Mouse (Mus musculus) midbrain, embryonic 13.5 days (tissue): ENCODE results near the gene Gsc. TPM values are rescaled to one million over a fixed set of nuclear protein-coding genes. Genes with fewer than 3 reads are reported as not detected.

ENCODE experiments used
- ATAC-seq: fragments of 200-750 bp; cut with Nextera tagmentation; 2 replicates; pipeline ENCODE4 v1.8.0; 2017; ENCODE audit warnings: mild to moderate bottlenecking, moderate TSS enrichment, moderate library complexity
- H3K27ac ChIP-seq: fragments of 300-500 bp; sonication (generic); 2 replicates; pipeline ENCODE4 v1.5.1; 2015; ENCODE audit warnings: inconsistent platforms, mild to moderate bottlenecking, moderate library complexity
- H3K27me3 ChIP-seq: fragments of 300-500 bp; sonication (generic); 2 replicates; pipeline ENCODE4 v1.6.1; 2015; ENCODE audit warnings: mild to moderate bottlenecking, inconsistent platforms
- H3K36me3 ChIP-seq: fragments of 300-500 bp; sonication (generic); 2 replicates; pipeline ENCODE4 v1.6.1; 2015; ENCODE audit warnings: mild to moderate bottlenecking, inconsistent platforms
- H3K4me1 ChIP-seq: fragments of 300-500 bp; sonication (generic); replicated peaks from 2 replicates; pipeline ENCODE4 v1.6.1; 2015; ENCODE audit warnings: inconsistent platforms
- H3K4me2 ChIP-seq: fragments of 300-500 bp; sonication (generic); replicated peaks from 2 replicates; pipeline ENCODE4 v1.6.1; 2015; ENCODE audit warnings: moderate library complexity, mild to moderate bottlenecking, inconsistent platforms
- H3K4me3 ChIP-seq: fragments of 300-500 bp; sonication (generic); replicated peaks from 2 replicates; pipeline ENCODE4 v1.5.1; 2015; ENCODE audit warnings: mild to moderate bottlenecking, inconsistent platforms
- H3K9ac ChIP-seq: fragments of 300-500 bp; sonication (generic); replicated peaks from 2 replicates; pipeline ENCODE4 v1.6.1; 2015; ENCODE audit warnings: mild to moderate bottlenecking, inconsistent platforms
- H3K9me3 ChIP-seq: fragments of 300-500 bp; sonication (generic); 2 replicates; pipeline ENCODE4 v1.6.1; 2016; ENCODE audit warnings: mild to moderate bottlenecking, inconsistent platforms
- WGBS: fragments of 180-500 bp; shearing (Covaris S2); methylation state at CpG from one replicate; pipeline ENCODE4 v1.1.7; 2015; 5-methylcytosine and 5-hydroxymethylcytosine counted together
- polyA plus RNA-seq: library from polyadenylated mRNA; unstranded; fragments of >200 nt; fragmentation: Nextera tagmentation; extraction: Ambion mirVana; gene quantifications from 2 replicates; pipeline ENCODE4 v1.2.1, GENCODE M21; 2015

Gene Gsc
- 0.32 TPM in 1 of 2 replicates, not detected in the other for polyA plus RNA-seq

DNA sequence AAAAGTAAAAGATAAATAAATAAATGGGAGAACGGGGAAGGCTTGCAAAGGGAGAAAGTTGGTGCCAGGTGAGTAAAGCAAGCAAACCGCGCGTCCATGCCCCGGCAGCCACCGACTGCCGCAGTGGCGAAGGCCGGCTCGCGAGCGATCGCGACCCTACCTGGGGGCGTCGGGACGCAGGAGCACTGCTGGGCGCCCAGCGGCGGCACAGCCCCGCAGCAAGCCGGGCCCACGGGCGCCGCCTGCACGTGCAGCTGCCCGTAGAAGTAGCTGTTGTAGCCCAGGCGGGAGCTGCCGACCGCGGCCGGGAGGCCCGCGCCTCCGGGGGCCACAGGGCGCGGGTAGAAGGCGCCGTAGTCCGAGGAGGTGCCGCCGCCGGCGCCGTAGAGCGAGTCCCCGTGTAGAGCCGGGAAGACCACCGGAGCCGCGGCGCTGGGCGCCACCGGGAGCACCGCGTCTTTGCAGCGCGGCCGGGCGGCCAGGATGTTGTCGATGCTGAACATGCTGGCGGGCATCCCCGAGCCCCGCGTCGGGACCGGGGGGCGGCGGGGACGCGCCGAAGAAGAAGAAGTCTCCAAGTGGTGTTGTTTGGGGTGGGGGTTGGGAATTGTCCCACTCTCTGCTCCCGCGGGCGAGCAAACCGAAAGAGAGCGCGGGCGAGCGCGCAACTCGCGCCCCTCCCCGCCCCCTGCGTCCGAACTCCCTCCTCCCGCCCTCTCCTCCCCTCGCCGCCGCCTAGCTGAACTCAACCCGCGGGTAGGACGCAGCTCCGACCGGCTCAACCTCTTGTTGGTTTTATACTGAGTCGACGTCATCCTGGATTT lies at the start of gene Gsc:
Gene Gsc, minus strand, starts transcription at position 730 of the 824 bp plus-strand sequence.
- H3K27ac ChIP-seq = no peak within 1 kb of the TSS
- no peaks in the 10 kb centered on the region for H3K36me3 ChIP-seq
- peak within 1 kb of the TSS; percentile 59 for H3K4me2 ChIP-seq
- under 1% methylated on average over 93 of the region's 97 CpGs for WGBS
- H3K9ac ChIP-seq = peak within 1 kb of the TSS; percentile 34
- H3K27me3 ChIP-seq = peaks cover 97% of the 10 kb centered on the region
- peaks cover 39% of the 10 kb centered on the region for H3K4me1 ChIP-seq
- ATAC-seq = peak; percentile 49
- no peaks in the 10 kb centered on the region for H3K9me3 ChIP-seq
- H3K4me3 ChIP-seq = peak within 1 kb of the TSS; percentile 39

DNA sequence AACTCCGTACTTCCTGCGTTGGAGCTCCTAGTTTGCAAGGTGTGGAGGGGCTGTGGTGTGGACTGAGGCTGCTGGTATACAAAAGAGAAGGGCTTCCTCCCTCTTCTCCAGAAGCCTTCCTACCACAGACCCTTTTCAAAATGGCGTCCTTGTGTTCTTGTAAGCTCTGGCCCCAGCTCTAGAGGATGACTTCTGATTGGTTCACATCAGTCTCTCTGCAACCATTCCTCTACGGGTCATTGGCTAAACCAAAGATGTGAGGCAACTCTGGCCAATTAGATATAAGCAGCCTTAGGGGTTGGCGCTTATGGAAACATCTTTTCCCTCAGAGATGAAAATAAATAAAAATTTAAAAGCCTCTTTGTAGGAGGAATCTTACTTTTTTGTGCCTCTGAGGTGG lies 46.6 kb upstream of the Gsc start:
- Histone ChIP-seq H3K9me3 (peaks cover 5% of the 10 kb centered on the region), H3K9ac (no peak overlapping the region), H3K4me1 (no peaks in the 10 kb centered on the region), H3K27ac (no peak overlapping the region), H3K4me3 (no peak overlapping the region), H3K4me2 (no peak overlapping the region), H3K36me3 (no peaks in the 10 kb centered on the region), H3K27me3 (no peaks in the 10 kb centered on the region)
- 94% methylated on average over 5 of the region's 5 CpGs for WGBS
- ATAC-seq = no peak

DNA sequence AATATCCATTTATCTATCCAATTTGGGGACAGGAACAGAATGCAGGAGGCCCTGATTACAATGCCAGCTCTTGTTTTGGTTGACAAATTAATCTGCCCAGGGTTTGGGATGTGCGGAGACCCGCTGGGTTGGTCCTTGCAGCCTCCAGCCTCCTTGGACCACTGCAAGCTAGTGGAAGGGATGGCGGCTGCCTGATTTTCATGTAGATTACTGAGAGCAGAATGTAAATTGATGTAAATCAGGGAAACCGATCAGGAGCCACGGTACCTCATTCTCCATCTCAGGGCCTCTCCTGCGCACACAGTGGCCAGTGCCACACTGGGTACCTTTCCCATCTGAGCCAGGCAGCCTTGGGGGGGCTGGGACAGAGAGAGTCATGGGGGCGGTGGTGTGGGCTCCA lies 34.8 kb upstream of the Gsc start:
- H3K4me3 ChIP-seq = no peak overlapping the region
- 0 out of 2 replicates have a peak, but pooled peaks have one; percentile 50 for ATAC-seq
- H3K27ac ChIP-seq = no peak overlapping the region
- H3K4me1 ChIP-seq = 0 out of 2 replicates have a peak, but pooled peaks cover 3% of the 10 kb centered on the region
- no peak overlapping the region for H3K9ac ChIP-seq
- no peaks in the 10 kb centered on the region for H3K27me3 ChIP-seq
- H3K9me3 ChIP-seq = no peaks in the 10 kb centered on the region
- H3K4me2 ChIP-seq = no peak overlapping the region
- H3K36me3 ChIP-seq = no peaks in the 10 kb centered on the region
- WGBS = 34% methylated on average over 7 of the region's 7 CpGs

DNA sequence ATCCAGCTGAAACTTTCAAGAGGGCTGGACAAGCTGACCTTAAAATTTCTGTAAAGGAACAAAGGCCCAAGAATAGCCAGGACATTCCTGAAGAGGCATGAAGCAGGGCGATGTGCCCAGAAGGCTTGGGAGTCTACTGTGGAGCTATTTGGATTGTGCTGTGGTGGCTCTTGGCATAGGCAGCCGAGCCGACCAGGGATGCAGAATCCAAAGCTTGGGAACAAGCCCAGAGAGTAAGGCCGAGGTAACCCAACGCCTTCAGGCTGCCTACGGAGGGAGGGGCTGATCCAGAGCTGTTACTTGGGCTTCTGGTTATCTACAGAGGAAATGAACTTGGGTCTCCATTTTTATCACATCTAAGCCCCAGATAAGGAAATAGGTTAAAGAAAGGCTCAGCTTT lies 18.9 kb upstream of the Gsc start:
- no peak overlapping the region for H3K4me3 ChIP-seq
- H3K27me3 ChIP-seq = peaks cover 11% of the 10 kb centered on the region; the same call in 1 of the 2 replicates
- H3K9ac ChIP-seq = no peak overlapping the region
- no peak for ATAC-seq
- H3K9me3 ChIP-seq = no peaks in the 10 kb centered on the region
- no peak overlapping the region for H3K27ac ChIP-seq
- 77% methylated on average over 6 of the region's 6 CpGs for WGBS
- H3K4me1 ChIP-seq = no peaks in the 10 kb centered on the region
- no peak overlapping the region for H3K4me2 ChIP-seq
- H3K36me3 ChIP-seq = no peaks in the 10 kb centered on the region

DNA sequence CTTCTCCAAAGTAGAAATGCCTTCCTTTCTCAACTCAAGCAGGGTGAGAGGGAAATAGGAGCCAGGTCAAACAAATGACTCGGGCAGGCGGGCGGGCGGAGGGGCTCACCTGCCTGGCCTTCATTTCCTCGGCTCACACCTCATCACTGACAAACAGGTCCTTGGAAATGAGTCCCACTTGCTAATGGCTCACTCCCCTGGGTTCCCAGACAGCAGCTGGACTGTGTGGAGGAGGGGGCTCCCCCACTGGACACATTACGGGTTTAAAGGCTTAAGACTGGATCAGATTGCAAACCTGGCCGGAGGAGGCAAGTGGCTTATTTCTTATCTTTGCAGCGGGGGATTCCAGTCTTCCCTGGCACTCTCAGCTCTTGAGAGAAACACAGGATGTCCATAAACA lies 13.1 kb upstream of the Gsc start:
- H3K4me2 ChIP-seq = no peak overlapping the region
- H3K36me3 ChIP-seq = no peaks in the 10 kb centered on the region
- peaks cover 33% of the 10 kb centered on the region for H3K27me3 ChIP-seq
- no peaks in the 10 kb centered on the region for H3K4me1 ChIP-seq
- no peak overlapping the region for H3K9ac ChIP-seq
- H3K4me3 ChIP-seq = no peak overlapping the region
- H3K9me3 ChIP-seq = no peaks in the 10 kb centered on the region
- whole genome bisulfite sequencing = 57% methylated on average over 8 of the region's 8 CpGs
- ATAC-seq = no peak
- no peak overlapping the region for H3K27ac ChIP-seq

DNA sequence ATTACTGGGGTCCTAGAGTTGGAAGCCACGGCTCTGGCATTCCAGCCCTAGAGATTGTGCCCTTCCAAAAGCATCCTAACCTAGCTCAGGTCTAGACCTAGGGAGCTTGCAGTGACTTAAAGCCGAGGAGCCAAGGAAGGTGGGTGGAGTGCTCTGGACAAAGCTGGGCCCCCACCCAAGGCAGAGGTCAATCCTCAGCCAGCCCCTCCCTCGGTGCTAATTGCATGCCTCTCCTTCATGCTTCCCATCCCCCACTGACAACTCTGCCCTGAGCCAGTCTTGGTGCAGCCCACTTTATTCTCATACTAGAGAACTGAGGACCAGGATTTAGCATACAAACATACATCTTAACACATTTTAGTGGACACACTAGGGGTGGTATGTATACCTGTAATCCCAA lies 12.0 kb upstream of the Gsc start:
- H3K4me2 ChIP-seq = no peak overlapping the region
- no peaks in the 10 kb centered on the region for H3K9me3 ChIP-seq
- 40% methylated on average over 3 of the region's 3 CpGs for WGBS
- no peaks in the 10 kb centered on the region for H3K36me3 ChIP-seq
- no peak overlapping the region for H3K27ac ChIP-seq
- H3K9ac ChIP-seq = no peak overlapping the region
- peaks cover 42% of the 10 kb centered on the region for H3K27me3 ChIP-seq
- no peak overlapping the region for H3K4me3 ChIP-seq
- no peaks in the 10 kb centered on the region for H3K4me1 ChIP-seq
- ATAC-seq = no peak

DNA sequence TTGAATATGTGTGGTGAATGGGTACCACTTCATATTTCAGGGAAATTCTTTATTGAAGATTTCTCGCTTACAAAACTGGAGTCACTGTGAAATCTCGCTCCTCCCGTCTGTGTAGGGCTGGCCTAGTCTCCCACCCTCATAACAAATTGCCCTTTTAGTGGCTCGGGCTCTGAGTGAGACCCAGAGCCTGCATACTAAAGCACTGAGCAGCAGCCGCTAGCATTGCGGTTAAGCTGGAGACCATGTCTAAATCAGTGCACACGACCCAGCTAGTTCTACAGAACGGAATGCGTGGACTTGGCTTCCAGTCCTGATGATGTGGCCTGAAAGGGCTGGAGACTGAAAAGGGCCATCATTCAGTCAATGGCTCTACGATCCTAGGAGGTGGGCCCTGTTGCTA lies 7.9 kb upstream of the Gsc start:
- Histone ChIP-seq H3K27ac (no peak overlapping the region), H3K36me3 (no peaks in the 10 kb centered on the region), H3K9ac (no peak overlapping the region), H3K4me2 (no peak overlapping the region), H3K9me3 (no peaks in the 10 kb centered on the region), H3K4me1 (peaks cover 3% of the 10 kb centered on the region; the same call in 1 of the 2 replicates), H3K4me3 (no peak overlapping the region), H3K27me3 (peaks cover 70% of the 10 kb centered on the region)
- 70% methylated on average over 10 of the region's 10 CpGs for WGBS
- ATAC-seq = no peak

DNA sequence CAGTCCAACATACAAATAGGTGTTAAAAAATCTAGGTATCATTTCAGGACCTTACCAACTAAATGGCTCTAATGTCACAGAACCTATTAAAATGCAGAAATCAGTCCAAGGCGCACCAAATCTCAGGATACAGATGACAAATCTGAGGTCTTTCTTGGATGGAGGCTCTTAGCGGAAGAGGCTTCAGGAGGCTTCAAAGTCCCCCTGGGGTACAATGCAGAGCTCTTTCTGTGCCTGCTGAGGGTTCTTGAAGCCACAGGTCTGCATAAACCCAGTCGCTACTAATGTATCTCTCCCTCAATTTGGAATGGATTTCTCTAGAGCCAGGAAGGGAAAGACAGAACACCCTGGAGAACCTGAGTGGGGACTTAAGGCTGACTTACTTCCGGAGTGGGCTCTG lies 5.1 kb upstream of the Gsc start:
- H3K9ac ChIP-seq = no peak overlapping the region
- H3K36me3 ChIP-seq = no peaks in the 10 kb centered on the region
- peaks cover 18% of the 10 kb centered on the region for H3K4me1 ChIP-seq
- H3K27ac ChIP-seq = no peak overlapping the region
- no peak for ATAC-seq
- peaks cover 80% of the 10 kb centered on the region for H3K27me3 ChIP-seq
- H3K9me3 ChIP-seq = no peaks in the 10 kb centered on the region
- no peak overlapping the region for H3K4me2 ChIP-seq
- no peak overlapping the region for H3K4me3 ChIP-seq
- 3% methylated on average over 4 of the region's 4 CpGs for WGBS

DNA sequence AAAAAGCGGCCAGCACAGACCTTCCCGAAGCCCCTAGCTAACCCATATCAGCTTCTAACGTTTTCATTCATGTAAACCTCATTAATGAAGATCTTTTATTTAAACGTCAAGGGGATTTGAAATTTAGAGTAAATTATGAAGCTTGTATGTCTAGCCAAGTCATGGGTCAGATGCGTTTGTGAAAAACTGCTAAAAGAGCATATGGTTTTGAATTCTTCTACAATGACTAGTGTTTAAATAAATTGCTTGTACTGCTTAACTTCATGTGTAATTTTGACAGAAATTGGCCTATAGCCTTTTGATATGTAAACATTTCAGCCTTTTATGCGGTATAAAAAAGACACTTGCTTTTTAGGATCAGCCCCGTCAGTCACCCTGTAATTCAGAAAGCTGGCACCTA lies 4.4 kb upstream of the Gsc start:
- H3K4me2 ChIP-seq = no peak overlapping the region
- H3K9me3 ChIP-seq = no peaks in the 10 kb centered on the region
- no peak for ATAC-seq
- H3K27me3 ChIP-seq = peaks cover 86% of the 10 kb centered on the region
- no peak overlapping the region for H3K9ac ChIP-seq
- 2% methylated on average over 7 of the region's 7 CpGs for WGBS
- H3K4me3 ChIP-seq = no peak overlapping the region
- peaks cover 25% of the 10 kb centered on the region for H3K4me1 ChIP-seq
- no peak overlapping the region for H3K27ac ChIP-seq
- no peaks in the 10 kb centered on the region for H3K36me3 ChIP-seq

DNA sequence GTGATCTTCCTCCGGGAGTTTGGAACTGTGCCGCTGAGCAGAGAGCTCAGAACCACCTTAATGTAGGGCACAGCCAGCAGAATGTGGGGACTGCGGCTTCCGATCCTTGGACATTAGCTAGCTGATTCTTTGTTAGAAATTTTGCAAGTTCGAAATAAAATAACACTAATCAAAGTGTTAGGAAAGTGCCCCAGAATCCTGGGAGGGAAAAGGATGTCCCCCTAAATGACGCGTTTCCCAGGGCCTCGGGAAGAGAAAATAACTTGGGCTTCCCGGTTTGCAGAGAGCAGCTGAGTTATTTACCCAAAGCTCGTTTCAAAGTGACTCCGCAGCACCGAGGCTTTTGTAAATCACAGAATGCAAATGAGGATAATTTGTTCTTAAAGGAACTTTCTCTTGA lies 3.9 kb upstream of the Gsc start:
- Histone ChIP-seq H3K4me3 (no peak overlapping the region), H3K4me2 (no peak overlapping the region), H3K36me3 (no peaks in the 10 kb centered on the region), H3K27ac (no peak overlapping the region), H3K9me3 (no peaks in the 10 kb centered on the region), H3K9ac (no peak overlapping the region), H3K4me1 (peaks cover 29% of the 10 kb centered on the region), H3K27me3 (peaks cover 90% of the 10 kb centered on the region)
- WGBS = 0% methylated on average over 12 of the region's 12 CpGs
- no peak for ATAC-seq

DNA sequence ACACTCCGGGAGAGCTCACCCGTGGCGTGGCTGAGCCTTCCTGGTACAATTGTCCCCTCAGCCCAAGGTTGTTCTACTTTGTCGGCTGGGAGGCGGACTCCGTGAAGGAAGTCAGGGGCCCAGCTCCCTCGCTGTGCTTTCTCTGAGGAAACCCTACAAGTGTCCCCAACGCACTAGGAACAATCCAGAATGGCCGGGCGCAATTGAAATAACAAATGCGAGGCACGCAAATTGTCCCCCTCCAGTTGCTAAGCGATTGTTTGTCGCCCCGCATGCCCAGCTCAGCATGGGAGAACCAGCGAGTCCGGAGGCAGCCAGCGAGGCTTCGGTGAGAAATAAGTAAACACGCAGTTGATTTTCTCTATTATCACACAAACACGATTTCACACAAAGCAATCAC lies 2.8 kb upstream of the Gsc start:
- Histone ChIP-seq H3K9ac (no peak overlapping the region), H3K4me2 (no peak overlapping the region), H3K4me3 (no peak overlapping the region), H3K9me3 (no peaks in the 10 kb centered on the region), H3K36me3 (no peaks in the 10 kb centered on the region), H3K27me3 (peaks cover 95% of the 10 kb centered on the region), H3K4me1 (peaks cover 39% of the 10 kb centered on the region), H3K27ac (no peak overlapping the region)
- under 1% methylated on average over 21 of the region's 21 CpGs for WGBS
- no peak for ATAC-seq

DNA sequence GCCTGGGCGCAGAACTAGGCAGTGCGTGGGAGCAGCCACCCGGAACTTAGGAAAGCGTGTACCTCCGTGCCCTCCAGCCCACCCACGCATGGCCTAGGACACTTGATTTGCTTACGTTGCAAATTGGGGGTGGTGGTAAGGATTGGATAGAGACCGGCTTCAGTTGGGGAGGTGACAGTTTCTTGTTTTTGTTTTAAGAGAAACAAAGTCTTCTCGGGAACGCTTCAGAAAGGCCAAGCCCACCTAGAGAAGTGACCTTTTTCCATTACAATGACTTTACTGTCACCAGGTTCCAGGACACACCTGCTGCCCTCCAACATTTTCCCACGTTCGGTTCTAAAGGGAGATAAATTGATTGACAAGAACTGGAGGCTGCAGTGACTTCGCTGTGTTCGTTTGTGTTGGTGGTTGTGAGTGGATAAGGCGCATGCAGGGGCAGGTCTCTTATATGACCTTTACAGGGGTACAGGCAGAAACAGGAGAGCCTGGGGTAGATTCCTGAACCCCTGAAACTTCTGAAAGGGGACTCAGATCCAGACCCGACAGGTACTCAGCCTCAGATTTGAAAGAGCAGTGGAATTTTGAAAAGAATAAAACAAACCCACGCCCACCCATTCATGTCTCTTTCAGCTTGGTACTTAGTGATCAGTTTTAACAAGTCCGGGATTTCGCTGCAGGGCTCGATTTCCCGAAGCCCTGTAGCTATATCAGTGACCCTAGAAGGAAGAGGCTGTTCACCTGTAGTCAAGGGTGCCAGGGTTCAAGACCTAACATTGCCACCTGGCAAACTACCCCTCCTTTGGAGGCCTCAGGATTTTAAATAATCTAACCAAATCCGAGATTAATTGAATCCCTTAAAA lies 2.0 kb upstream of the Gsc start:
- Histone ChIP-seq H3K4me3 (no peak overlapping the region), H3K36me3 (no peaks in the 10 kb centered on the region), H3K4me1 (peaks cover 39% of the 10 kb centered on the region), H3K4me2 (no peak overlapping the region), H3K27ac (no peak overlapping the region), H3K27me3 (peaks cover 95% of the 10 kb centered on the region), H3K9me3 (no peaks in the 10 kb centered on the region), H3K9ac (no peak overlapping the region)
- no peak for ATAC-seq
- under 1% methylated on average over 22 of the region's 22 CpGs for WGBS
